Mouse (Mus musculus): Measurements from ENCODE around the gene Asxl2. TPM values are rescaled to one million over a fixed set of nuclear protein-coding genes. Genes with fewer than 3 reads are reported as not detected.
"Not testable (repeated sequence)": the region's sequence is repeated elsewhere in the genome, so short reads cannot be mapped to it uniquely, and the experiment has no call there.

Gene Asxl2
- total RNA-seq, 2 experiments from 2014 or later, result 26.3 to 29.7 TPM

- intact Hi-C loops (cut with DNase I); DNase-seq (ENCODE audit: low spot score in 2 of 2): not testable (repeated sequence)
These were observed 108.8 kb downstream of the Asxl2 start for GRCm38 (mm10) chr12:3535446-3535845.

DNA sequence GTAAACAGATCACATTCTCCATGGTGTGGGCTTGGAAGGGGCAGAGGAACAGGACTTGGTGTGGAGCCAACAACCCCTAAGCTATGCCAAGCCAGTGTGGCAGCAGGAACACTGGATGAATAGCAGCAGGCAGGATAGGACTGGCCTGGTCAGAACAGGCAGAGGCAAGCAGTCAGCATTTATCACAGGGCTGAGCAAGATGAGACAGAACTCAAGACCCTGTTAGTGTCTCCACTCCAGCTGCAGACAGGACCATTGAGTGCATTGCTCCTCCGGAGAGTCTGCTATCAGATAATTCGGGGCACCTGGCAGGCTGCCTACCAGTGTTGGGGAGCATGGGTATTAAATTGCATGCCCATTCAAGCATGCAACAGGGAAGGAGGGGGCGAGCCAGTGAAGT, 111.0 kb downstream of the Asxl2 start:
- intact Hi-C loops (cut with DNase I), result no loop called here
- peak in 1 of 2 experiments; percentile 23 for DNase-seq (ENCODE audit: low spot score in 2 of 2)

GRCm38 (mm10) chr12:3538036-3538435, 111.4 kb downstream of the Asxl2 start:
- intact Hi-C loops (cut with DNase I), result no loop called here
- no peak for DNase-seq (ENCODE audit: low spot score in 2 of 2)

DNA sequence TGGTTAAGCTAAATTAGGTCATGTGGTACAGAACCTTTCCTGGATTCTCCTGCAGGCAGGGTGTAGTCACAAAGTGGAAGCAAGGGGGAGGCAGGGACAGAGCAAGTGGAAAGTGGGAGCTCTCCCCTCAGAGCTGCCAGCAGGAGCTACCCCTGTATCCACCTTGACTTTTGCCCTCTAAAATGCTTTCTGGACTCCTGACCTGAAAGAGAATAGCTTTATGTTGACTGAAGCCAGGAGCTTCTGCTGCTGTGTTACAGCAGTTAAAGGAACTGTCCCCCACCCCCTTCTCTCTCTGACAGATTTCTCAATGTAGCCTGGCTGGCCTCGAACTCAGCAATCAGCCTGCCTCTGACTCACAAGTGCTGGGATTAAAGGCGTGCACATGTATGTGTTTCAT, 112.9 kb downstream of the Asxl2 start:
- intact Hi-C loops (cut with DNase I), result no loop called here

GRCm38 (mm10) chr12:3540871-3541270, 114.2 kb downstream of the Asxl2 start:
- intact Hi-C loops (cut with DNase I), result no loop called here
- DNase-seq (ENCODE audit: low spot score in 2 of 2), result no peak

More for the DNA sequence above, 112.9 kb downstream of the Asxl2 start:
- DNase-seq (ENCODE audit: low spot score in 2 of 2), result no peak

DNA sequence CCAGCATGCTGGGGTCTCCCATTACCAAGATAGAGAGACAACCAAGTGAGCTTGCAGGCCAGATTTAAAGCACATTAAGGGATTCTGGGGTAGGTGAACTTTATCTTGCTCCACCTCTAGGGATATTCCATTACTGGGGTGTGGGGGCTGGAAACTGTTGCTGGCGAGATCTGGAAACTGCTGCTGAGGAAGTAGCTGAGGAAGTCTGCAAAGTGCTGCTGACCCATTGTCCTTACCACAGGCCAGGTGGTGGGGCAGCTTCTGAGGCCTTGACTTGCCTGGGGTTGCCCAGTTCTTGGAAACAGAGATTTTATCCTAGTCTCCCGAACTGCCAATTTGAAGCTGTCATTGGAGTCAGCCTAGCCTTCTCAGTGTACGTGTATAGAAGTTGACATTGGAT, 118.8 kb downstream of the Asxl2 start:
- intact Hi-C loops (cut with DNase I), result no loop called here
- no peak for DNase-seq (ENCODE audit: low spot score in 2 of 2)

DNA sequence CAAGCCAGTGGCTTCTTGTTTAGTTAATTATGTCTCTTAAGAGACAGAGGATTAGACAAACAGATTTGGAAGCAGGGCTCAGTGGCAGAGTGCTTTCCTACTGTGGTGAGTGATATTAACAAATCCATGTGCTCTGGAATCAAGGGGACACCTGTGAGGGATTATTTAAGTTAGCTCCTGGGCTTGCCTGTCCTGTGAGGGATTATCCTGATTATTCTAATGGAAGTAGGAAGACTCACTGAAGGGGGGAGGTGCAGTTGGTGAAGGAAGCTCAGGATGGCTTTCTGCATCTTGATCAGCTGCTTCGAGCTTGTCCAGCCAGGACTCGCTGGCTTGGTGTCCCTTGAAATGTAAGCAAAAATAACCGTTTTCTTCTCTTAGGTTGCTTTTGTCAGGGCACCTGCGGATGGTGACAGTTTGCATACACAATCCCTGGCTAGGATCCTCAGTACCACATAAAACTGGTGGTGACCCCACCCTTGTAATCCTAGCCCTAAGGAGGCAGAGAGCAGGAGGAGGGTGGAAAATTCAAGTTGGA, 119.5 kb downstream of the Asxl2 start:
- DNase-seq (ENCODE audit: low spot score in 2 of 2), result no peak
- intact Hi-C loops (cut with DNase I), result no loop called here

- intact Hi-C loops (cut with DNase I), result no loop called here
- DNase-seq (ENCODE audit: low spot score in 2 of 2), result no peak
These were observed 120.1 kb downstream of the Asxl2 start for GRCm38 (mm10) chr12:3546781-3547180.

DNA sequence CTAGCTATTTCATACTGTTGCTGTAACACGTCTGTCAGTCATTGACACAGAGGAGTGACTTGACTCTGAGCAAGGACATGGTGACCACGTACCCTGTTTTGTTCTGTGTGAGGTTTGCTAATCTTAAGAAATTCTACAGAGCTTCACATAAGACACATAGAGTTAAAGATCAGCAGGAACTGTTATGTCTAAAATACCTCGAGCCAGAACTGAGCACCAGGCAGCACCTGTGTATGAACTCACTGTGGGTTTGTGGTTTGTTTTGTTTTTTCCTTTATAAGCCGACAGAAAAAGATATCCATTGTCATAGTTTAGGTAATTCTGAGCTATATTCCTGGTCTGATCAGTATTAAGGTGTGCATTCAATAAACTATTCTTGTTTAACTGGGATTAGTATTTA, 120.8 kb downstream of the Asxl2 start:
- DNase-seq (ENCODE audit: low spot score in 2 of 2), result no peak
- intact Hi-C loops (cut with DNase I), result no loop called here

DNA sequence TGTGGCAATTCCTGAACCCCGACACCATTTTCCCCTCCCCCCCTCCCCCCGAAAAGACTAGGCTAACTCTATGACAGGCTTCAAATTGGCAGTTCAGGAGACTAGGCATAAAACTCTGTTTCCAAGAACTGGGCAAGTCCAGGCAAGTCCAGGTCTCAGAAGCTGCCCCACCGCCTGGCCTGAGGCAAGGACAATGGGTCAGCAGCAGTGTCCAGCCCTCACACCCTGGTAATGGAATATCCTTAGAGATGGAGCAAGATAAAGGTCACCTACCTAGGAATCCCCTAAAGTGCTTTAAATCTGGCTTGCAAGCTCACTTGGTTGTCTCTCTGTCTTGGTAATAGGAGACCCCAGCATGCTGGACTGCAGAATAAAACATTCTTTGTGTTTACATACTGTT, 121.3 kb downstream of the Asxl2 start:
- no peak for DNase-seq (ENCODE audit: low spot score in 2 of 2)
- intact Hi-C loops (cut with DNase I), result no loop called here

GRCm38 (mm10) chr12:3548582-3549211, 122.0 kb downstream of the Asxl2 start:
- peak; percentile 58 to 77 for DNase-seq (ENCODE audit: low spot score in 2 of 2)

GRCm38 (mm10) chr12:3550280-3550679, 123.6 kb downstream of the Asxl2 start:
- no peak for DNase-seq (ENCODE audit: low spot score in 2 of 2)
- intact Hi-C loops (cut with DNase I), result no loop called here

More at GRCm38 (mm10) chr12:3548582-3549211, 122.0 kb downstream of the Asxl2 start:
- intact Hi-C loops (cut with DNase I), result no loop called here

Other genes with a start within 250 kb of the Asxl2 start
- gene Rab10, start 116.9 kb upstream of the Asxl2 start, total RNA-seq (2021), result 100 to 1,000 TPM; 168 to 172 TPM
- gene Kif3c, start 61.7 kb upstream of the Asxl2 start, total RNA-seq (2021), result 100 to 1,000 TPM; 210 to 212 TPM
- gene Dtnb, start 145.5 kb downstream of the Asxl2 start, total RNA-seq (2021), result 10 to 100 TPM; 80.5 to 87.0 TPM